Mouse (Mus musculus) heart, adult 11 months (tissue): Measurements from ENCODE around the gene Spsb2.

ENCODE experiments used
- DNase-seq: peaks from one replicate; pipeline ENCODE4 v3.0.0; 2022

Spsb2 gene

GRCm38 (mm10) chr6:124858561-124859318 lies 50.3 kb downstream of the Spsb2 start:
- DNase-seq: peak; percentile 94

- peak; percentile 96 for DNase-seq
Observed at GRCm38 (mm10) chr6:124859725-124860124, 51.3 kb downstream of the Spsb2 start.
